Mouse (Mus musculus) adipocyte (in vitro differentiated cells): ENCODE measurements at regions not wholly inside any gene's neighbourhood (a gene's known extent, or its start where the extent isn't known, plus 50 kb on each side); places are given as distances from the start of the nearest gene placed in this dataset.

Source experiments
- DNase-seq: peaks from one replicate; pipeline ENCODE4 v3.0.0-alpha.2; 2016; ENCODE audit warnings: low spot score

DNA sequence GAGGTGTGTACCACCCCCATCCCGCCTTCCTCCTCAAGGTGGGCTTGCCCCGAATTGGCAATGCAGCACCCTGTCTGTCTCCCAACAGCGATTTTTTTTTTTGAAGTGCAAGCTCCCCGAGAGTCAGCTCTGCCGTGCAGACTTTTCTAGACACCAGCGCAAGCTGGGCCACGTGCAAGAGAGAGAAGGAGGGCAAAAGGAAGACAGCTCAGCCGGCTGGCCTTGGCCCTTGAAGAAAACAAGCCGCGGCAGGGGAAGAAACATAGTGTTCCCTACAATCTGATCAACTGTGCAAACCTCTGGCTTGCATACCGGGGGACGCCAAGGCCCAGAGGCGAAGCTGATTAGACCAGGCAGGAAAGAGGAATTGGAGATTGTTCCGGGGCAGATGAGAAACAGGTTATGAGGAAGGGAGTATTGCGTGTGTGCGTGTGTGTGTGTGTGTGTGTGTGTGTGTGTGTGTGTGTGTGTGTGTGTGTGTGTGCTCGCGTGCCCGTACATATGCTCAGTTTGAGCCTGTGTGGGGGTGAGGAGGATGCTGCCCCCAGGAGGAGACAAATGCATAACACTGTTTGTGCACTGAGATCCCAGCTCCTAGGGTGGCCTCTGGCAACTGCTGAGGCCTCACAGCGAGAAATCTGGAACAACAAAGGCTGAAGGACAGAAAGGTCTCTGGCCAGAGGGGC, 83.2 kb upstream of the Zfp648 start:
- DNase-seq: peak; percentile 41

DNA sequence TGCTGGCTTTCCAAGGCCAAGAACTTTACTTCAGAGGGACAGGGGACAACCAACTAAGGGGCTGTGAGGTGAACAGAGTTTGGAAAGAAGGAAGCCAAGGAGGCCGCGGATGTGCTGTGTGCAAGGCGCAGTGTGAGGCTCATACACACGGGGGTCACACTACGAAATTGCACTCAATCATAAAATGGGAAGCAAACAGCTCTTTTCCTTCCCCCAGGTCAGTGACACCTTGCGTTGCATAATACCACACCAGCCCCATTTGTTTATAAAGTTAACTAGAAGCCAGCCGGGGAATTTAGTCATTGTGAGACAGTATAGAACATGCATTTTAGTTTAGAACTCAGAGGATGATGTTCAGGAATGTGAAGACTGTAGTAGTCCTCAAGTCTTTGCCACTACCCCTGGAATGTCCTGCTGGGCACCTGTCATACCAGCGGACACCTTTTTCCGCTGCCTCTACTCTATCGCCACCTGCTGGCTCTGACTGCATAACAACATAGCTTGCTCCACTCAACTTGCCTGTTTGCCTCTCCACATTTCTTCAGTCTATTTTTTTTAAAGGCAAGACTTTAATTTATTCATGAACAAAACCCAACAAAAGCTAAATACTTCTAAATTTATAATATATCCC, 82.5 kb upstream of the Zfp648 start:
- DNase-seq: peak; percentile 79

DNA sequence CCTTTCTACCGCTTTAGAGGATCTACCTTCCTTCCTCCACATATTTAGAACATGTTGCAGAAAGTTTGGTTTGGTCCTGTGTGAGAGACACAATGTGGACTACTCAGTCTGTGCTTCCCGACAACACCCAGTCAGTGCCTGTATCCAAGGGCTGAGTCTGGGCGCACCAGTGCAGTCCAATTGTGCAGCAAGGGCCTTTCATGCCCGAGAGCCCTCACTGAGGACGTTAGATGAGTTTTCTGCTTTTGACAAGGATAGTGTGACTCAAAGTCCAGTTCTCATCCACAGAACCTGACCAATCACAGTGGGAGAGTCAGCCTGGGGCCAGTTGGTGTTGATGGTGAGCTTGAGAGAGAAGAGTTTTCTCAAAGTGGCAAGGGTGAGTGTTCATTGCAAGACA, 81.4 kb upstream of the Zfp648 start:
- DNase-seq: no peak

DNA sequence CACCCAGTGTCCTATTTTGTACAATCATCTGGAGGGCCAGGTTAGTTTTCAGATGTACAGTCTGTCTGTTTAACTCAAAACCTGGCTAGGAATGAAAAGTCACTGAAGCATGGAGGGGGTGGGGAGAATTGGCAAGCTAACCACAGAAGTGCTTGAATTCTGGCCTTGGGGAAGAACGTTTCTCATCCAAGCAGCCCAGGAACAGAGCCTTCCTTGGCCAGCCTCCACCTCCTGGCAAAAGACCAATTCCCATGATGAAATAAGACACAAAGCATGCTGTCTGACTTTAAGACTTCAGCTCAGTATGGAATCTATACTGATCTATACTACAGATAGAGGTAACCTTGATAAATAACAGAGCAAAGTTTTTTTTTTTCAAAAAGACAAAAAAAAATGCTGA, 80.3 kb upstream of the Zfp648 start:
- DNase-seq: peak; percentile 93

DNA sequence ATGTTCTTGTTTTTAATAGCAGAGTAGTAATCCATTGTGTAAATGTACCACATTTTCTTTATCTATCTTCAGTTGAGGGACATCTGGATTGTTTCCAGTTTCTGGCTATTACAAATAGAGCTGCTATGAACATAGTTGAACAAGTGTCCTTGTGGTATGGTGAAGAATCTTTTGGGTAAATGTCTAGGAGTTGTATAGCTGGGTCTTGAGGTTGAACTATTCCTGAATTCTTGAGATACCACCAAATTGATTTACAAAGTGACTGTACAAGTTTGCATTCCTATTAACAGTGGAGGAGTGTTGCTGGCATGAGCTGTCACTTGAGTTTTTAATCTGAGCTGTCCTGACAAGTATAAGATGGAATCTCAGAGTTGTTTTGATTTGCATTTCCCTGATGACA, 76.0 kb upstream of the Zfp648 start:
- DNase-seq: no peak

DNA sequence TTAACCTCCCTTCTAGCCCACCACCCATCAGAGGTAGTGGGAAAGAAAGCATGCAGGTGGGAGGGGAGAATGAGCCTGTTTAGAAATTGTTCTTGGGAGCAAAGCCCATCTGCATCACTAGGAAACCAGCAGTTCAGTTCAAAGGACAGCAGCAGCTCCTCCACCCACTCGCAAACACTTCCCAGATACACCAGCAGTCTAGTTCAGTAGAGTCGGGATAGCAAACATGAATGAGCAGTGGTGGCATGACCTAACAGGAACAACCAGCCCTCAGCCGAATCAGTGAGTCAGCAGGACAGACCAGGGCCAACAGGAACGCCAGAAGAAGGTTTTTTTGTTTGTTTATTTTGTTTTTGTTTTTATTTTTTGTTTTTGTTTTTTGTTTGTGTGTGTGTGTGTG, 74.5 kb upstream of the Zfp648 start:
- DNase-seq: no peak

DNA sequence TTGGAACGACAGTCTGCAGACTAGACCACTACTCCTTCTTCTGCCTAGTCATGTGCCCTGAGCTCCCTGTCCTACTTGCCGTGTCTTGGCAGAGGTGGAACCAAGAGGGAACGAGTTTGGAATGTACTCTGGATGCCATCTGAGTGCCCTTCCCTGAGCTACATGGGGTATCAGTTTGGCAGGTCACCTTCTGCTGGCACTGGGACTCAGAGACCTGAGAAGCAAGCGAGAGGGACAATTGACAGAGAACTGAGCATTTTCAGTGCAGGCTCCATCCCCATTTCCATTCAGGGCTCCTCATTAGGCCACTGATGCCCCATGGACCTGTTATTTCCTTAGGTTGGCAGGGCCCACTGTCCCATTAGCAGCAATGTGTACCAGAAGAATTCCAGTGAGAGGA, 61.5 kb upstream of the Zfp648 start:
- DNase-seq: no peak

DNA sequence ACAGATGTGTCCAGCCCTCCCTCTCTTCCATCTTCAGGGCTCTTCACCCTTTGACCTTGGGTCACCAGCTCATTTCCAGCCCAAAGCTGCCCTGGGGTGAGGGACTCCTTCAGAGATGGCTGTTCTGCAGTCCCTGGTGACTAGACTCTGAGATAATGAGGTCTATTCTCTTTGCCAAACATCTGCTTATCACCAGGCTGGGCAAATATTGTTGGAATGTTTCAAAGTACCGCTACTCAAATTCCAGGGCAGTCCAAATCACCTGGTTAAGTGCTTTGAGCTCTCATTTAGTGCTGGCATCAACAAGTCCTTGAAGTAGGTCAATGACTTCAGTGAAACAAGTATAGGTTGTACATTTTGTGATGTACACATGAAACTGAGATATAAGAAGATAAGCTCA, 57.3 kb upstream of the Zfp648 start:
- DNase-seq: no peak

DNA sequence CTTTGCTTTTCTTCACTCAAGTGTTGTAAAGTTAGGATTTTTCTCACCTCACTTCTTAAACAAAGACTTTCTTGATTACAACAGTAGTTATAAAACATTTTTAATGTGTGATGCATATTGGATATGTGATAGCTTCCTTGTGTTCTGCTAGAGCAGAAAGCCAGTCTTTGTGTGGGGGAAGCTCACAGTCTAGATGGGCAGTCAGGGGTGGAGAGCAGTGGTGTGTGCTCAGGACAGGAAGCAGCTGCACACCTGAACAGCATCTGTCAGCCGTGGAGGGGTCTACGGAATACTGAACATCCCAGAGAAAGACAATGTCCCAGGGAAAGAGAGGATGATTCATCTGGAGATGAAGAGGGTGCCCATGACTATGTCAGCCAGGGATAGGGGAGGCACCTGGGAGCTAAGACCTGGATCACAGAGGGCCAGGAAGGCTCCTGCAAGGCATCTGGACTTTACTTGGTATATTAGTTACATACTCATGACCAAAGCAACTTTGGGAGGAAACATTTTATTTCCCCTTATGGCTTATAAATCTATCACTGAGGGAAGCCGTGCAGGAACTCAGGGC, 53.9 kb upstream of the Zfp648 start:
- no peak for DNase-seq

DNA sequence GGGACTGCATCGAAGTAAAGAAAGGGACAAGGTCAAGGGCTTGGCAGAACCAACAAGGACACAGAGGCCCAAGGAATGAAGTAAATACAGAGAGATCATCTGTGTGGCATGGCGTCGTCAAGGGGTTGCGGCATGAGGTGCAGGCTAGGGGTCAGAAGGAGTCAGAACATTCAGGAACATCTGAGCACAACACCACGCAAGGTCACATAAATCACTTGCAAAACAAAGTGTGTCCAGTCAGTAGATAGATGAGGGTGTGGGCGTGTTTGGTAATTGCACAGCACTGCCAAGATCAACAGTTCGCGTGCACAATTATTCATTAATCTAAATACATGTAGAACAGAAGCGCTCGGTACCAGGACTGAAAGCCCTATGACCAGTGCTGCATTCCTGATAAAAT, 52.0 kb upstream of the Zfp648 start:
- DNase-seq: no peak

DNA sequence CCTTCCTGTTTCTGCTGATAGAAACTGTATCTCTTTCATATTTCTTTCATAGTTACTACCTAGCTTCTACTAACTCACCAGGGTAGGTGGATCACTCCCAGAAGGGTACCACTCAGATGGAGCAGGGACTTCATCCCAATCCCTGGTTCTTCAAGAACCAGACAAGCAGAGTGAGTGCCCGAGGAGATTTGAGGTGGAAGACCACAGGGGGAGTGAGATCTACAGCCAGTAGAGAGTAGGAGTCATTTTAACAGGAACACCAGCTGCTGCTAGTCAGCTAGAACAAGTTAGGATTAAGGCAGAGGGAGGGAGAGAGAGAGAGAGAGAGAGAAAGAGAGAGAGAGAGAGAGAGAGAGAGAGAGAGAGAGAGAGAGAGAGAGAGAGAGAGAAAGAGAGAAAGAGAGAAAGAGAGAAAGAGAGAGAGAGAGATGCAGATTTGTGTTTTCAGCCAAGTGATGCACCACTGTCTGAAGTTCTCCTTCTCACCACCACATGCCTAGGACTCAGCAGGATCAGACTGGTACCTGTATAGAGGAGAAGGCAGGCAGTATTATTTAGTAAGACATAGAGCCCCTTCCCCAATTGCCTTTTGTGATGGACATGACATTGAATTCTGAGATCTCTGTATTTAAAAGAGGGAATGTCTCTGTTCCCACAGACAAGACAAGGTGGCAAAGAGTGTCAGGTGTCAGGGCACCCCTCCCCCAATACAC, 51.4 kb upstream of the Zfp648 start:
- no peak for DNase-seq

DNA sequence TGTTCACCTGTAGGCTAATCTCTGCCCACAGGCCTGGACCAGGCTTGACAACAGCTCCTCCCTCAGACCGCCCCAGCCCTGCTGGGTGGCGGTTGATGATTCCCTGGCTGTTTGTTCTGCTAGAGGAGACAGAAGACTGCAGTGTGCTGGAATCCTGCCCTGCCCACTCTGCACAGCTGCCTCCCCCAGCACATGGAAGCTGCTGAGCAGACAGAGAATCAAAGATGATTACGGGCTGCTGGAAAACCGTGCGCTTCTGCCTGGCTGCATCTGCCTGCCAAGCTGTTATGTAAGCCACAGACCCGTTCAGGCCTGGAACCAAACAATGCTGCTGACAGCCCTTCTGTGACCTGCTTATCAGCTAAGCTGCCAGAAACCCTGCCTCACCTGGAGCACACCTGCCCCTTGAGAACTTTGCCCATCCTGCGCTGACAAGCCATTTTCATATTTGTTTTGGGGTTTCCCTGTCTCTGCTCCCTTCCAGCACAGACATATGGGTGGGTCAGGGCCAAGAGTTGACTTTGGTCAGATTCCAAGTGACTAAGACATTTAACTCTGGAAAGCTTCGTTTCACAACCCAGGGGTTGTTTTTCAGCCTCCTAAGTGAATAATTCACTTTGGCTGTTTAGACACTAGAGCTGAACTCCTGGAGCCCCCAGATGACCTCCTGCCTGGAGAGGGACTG, 50.7 kb upstream of the Zfp648 start:
- peak; percentile 90 for DNase-seq
